Mouse (Mus musculus) thymus, postnatal 10 days (tissue): Measurements from ENCODE around the gene Slc15a4.

ENCODE experiments used
- DNase-seq, 2 experiments: peaks; one replicate each; pipeline ENCODE4 v3.0.0; 2021; ENCODE audit warnings: low spot score in 2 of 2

The Slc15a4 gene

GRCm38 (mm10) chr5:127621108-127621507 lies 11.6 kb downstream of the Slc15a4 start:
- no peak for DNase-seq

- DNase-seq: no peak
Measured at GRCm38 (mm10) chr5:127620371-127620770, 12.3 kb downstream of the Slc15a4 start.

GRCm38 (mm10) chr5:127618834-127619233 lies 13.9 kb downstream of the Slc15a4 start:
- DNase-seq: no peak

GRCm38 (mm10) chr5:127616884-127617635 lies 15.6 kb downstream of the Slc15a4 start:
- DNase-seq: peak; percentile 94

GRCm38 (mm10) chr5:127616151-127616550 lies 16.5 kb downstream of the Slc15a4 start:
- DNase-seq: peak in 1 of 2 experiments; percentile 8

GRCm38 (mm10) chr5:127615459-127615858 lies 17.2 kb downstream of the Slc15a4 start:
- no peak for DNase-seq

GRCm38 (mm10) chr5:127612397-127612796 lies 20.3 kb downstream of the Slc15a4 start:
- DNase-seq: no peak

- DNase-seq: no peak
Measured at GRCm38 (mm10) chr5:127611881-127612280, 20.8 kb downstream of the Slc15a4 start.

GRCm38 (mm10) chr5:127610787-127611509 lies 21.7 kb downstream of the Slc15a4 start:
- no peak for DNase-seq

- no peak for DNase-seq
Measured at GRCm38 (mm10) chr5:127609191-127609714, 23.4 kb downstream of the Slc15a4 start.

GRCm38 (mm10) chr5:127607507-127607906 lies 25.2 kb downstream of the Slc15a4 start:
- no peak for DNase-seq

- DNase-seq: no peak
Measured at GRCm38 (mm10) chr5:127602996-127603395, 29.7 kb downstream of the Slc15a4 start.

- DNase-seq: no peak
Measured at GRCm38 (mm10) chr5:127596862-127597261, 35.8 kb downstream of the Slc15a4 start.

- no peak for DNase-seq
Measured at GRCm38 (mm10) chr5:127595676-127596075, 37.0 kb downstream of the Slc15a4 start.

- DNase-seq: no peak
Measured at GRCm38 (mm10) chr5:127592854-127593253, 39.8 kb downstream of the Slc15a4 start.

GRCm38 (mm10) chr5:127592406-127592805 lies 40.3 kb downstream of the Slc15a4 start:
- DNase-seq: no peak

GRCm38 (mm10) chr5:127587854-127588253 lies 44.8 kb downstream of the Slc15a4 start:
- DNase-seq: no peak

- DNase-seq: no peak
Measured at GRCm38 (mm10) chr5:127583658-127584057, 49.0 kb downstream of the Slc15a4 start.

- DNase-seq: no peak
Measured at GRCm38 (mm10) chr5:127577419-127577818, 55.3 kb downstream of the Slc15a4 start.

- no peak for DNase-seq
Measured at GRCm38 (mm10) chr5:127567165-127567741, 65.4 kb downstream of the Slc15a4 start.

GRCm38 (mm10) chr5:127561086-127561485 lies 71.6 kb downstream of the Slc15a4 start:
- no peak for DNase-seq

- DNase-seq: no peak
Measured at GRCm38 (mm10) chr5:127548136-127548535, 84.6 kb downstream of the Slc15a4 start.
